Mouse (Mus musculus) liver, adult 2 months (tissue): Measurements from ENCODE around the gene Chmp2b. TPM values are rescaled to one million over a fixed set of nuclear protein-coding genes. Genes with fewer than 3 reads are reported as not detected.

Experiments used
- DNase-seq: peaks from one replicate; pipeline ENCODE4 v3.0.0-alpha.2; 2011; ENCODE audit warnings: low read depth, low spot score; ENCODE audit errors: extremely low read depth
- H3K27ac ChIP-seq: fragments of 200-500 bp; replicated peaks from 2 replicates; pipeline ENCODE4 v1.5.1; 2012; ENCODE audit warnings: low read depth, mild to moderate bottlenecking, control low read depth, inconsistent platforms, low read length; ENCODE audit not compliant: insufficient read depth
- H3K27me3 ChIP-seq: fragments of 200-500 bp; 2 replicates; pipeline ENCODE4 v1.6.1; 2012; ENCODE audit warnings: mild to moderate bottlenecking, moderate library complexity, low read length, inconsistent platforms; ENCODE audit not compliant: control insufficient read depth, insufficient read depth
- H3K36me3 ChIP-seq: fragments of 200-500 bp; 2 replicates; pipeline ENCODE4 v1.6.1; 2012; ENCODE audit warnings: low read length, inconsistent platforms; ENCODE audit not compliant: control insufficient read depth, insufficient read depth
- H3K4me1 ChIP-seq: fragments of 200-500 bp; 2 replicates; pipeline ENCODE4 v1.6.1; 2011; ENCODE audit warnings: low read length; ENCODE audit not compliant: control insufficient read depth, insufficient read depth
- H3K4me3 ChIP-seq: fragments of 200-500 bp; 2 replicates; pipeline ENCODE4 v1.5.1; 2011; ENCODE audit warnings: low read depth, mild to moderate bottlenecking, control low read depth, low read length, moderate library complexity; ENCODE audit not compliant: insufficient read depth
- H3K79me2 ChIP-seq: fragments of 200-500 bp; 2 replicates; pipeline ENCODE4 v1.6.1; 2012; ENCODE audit warnings: inconsistent platforms, mild to moderate bottlenecking, low read length, moderate library complexity; ENCODE audit not compliant: control insufficient read depth, insufficient read depth
- H3K9ac ChIP-seq: fragments of 200-500 bp; 2 replicates; pipeline ENCODE4 v1.6.1; 2012; ENCODE audit warnings: low read depth, mild to moderate bottlenecking, control low read depth, inconsistent platforms, low read length
- CTCF ChIP-seq: fragments of 200-500 bp; IDR thresholded peaks from 2 replicates; pipeline ENCODE4 v1.5.1; 2011; ENCODE audit warnings: low read depth, low read length, control low read depth
- POLR2A ChIP-seq: fragments of 200-500 bp; IDR thresholded peaks from 2 replicates; pipeline ENCODE4 v1.6.1; 2011; ENCODE audit warnings: low read length, control low read depth; ENCODE audit not compliant: insufficient read depth; ENCODE audit errors: extremely low read depth
- WGBS: fragments of 180-500 bp; shearing (Covaris S2); methylation state at CpG from one replicate; pipeline ENCODE4 v1.1.7; 2018; 5-methylcytosine and 5-hydroxymethylcytosine counted together
- polyA plus RNA-seq: library from polyadenylated mRNA; depleted of rRNA; stranded (reverse); fragments of >200 nt; gene quantifications from 2 replicates; pipeline ENCODE4 v1.2.3, GENCODE M21; 2012
- total RNA-seq: library from RNA; depleted of rRNA; stranded (reverse); fragments of >200 nt; gene quantifications from 2 replicates; pipeline ENCODE4 v1.2.3, GENCODE M21; 2014

Gene Chmp2b
- total and polyA plus RNA-seq, 2 experiments: 8.5 to 20.6 TPM

DNA sequence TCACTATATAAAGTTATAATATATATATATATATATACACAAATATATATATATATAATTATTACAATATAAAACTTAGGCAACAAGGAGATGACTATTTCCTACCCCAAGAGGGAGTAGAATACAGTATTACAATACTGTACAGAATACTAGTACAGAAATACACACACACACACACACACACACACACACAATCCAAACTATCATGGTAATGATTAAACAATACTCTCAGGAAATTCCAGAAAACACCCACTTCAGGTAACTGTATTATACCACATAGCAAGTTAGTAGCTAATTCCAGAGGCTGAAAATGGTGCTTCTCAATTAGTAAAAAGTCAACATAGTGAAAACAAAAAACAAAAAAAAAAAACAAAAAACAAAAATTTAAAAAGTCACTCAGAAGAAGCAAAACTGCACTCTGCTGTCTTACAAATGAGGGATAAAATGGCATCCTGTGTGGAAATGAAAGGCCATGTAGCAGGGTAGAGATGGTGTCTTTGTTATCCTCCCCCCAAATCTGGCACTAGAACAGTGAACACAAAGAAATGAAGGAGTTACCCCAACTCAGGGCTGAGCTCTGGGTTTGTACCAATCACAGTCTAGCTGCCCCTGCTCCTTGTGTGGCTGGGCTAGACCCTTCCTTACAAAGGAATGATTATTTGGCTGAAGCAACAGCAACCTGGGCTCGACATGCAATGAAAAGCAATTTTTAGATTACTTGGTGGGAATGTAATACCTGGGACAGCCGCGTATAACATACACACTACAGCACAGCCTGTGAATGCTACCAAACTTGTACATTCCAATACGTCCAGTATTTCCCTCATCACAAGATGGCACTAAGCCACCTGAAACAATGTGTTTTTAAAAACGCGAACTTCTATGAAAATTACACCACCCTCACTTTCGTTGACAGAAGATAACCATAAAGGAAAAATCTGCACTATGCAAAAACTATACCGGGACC lies 1.2 kb downstream of the Chmp2b start:
- no peak for TF ChIP-seq CTCF
- no peak for TF ChIP-seq POLR2A
- DNase-seq: peak; percentile 29
- Histone ChIP-seq H3K27ac (no peak overlapping the region), H3K4me1 (peaks cover 8% of the 10 kb centered on the region), H3K79me2 (peaks cover 25% of the 10 kb centered on the region), H3K4me3 (peak overlapping the region; percentile 87), H3K36me3 (no peaks in the 10 kb centered on the region), H3K27me3 (no peaks in the 10 kb centered on the region), H3K9ac (peak overlapping the region; percentile 12; the same call in 1 of the 2 replicates)
- WGBS: 5% methylated on average over 8 of the region's 8 CpGs

GRCm38 (mm10) chr16:65559591-65559990 lies 2.9 kb downstream of the Chmp2b start:
- H3K4me3 ChIP-seq: no peak overlapping the region
- WGBS: 23% methylated on average over 2 of the region's 2 CpGs
- H3K79me2 ChIP-seq: peaks cover 30% of the 10 kb centered on the region
- no peaks in the 10 kb centered on the region for H3K27me3 ChIP-seq
- TF ChIP-seq CTCF: no peak
- TF ChIP-seq POLR2A: no peak
- H3K27ac ChIP-seq: no peak overlapping the region
- H3K9ac ChIP-seq: no peak overlapping the region
- no peaks in the 10 kb centered on the region for H3K36me3 ChIP-seq
- peak; percentile 56 for DNase-seq
- peaks cover 8% of the 10 kb centered on the region for H3K4me1 ChIP-seq

DNA sequence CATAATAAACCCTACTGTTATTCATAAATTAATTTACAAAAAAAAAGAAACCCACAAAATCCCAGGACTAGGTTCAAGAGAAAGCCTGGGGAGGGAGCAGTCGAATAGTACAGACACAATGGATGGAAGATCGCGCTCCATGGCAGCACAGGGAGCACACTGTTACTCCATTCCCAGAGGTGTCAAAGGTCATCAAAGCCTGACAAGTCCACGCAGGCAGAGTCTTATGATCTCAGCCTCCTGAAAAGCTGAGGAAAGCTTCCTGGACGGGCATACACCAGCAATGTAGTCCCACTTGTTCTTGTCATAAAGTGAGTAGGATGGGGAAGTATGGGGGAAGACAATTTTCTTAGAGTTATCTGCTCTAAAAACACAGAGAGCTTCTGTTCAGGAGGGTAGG lies 5.2 kb downstream of the Chmp2b start:
- H3K9ac ChIP-seq: no peak overlapping the region
- H3K79me2 ChIP-seq: peaks cover 35% of the 10 kb centered on the region
- H3K36me3 ChIP-seq: no peaks in the 10 kb centered on the region
- H3K4me1 ChIP-seq: peaks cover 8% of the 10 kb centered on the region
- no peak overlapping the region for H3K4me3 ChIP-seq
- peak; percentile 43 for DNase-seq
- H3K27me3 ChIP-seq: no peaks in the 10 kb centered on the region
- no peak overlapping the region for H3K27ac ChIP-seq
- WGBS: 55% methylated on average over 5 of the region's 5 CpGs
- TF ChIP-seq CTCF: no peak
- no peak for TF ChIP-seq POLR2A

- Histone ChIP-seq H3K27ac (no peak overlapping the region), H3K36me3 (peaks cover 6% of the 10 kb centered on the region; the same call in 1 of the 2 replicates), H3K4me1 (peaks cover 2% of the 10 kb centered on the region; the same call in 1 of the 2 replicates), H3K79me2 (peaks cover 26% of the 10 kb centered on the region), H3K27me3 (no peaks in the 10 kb centered on the region), H3K4me3 (no peak overlapping the region), H3K9ac (no peak overlapping the region)
- no peak for DNase-seq
- TF ChIP-seq CTCF (no peak), POLR2A (no peak)
- 77% methylated on average over 5 of the region's 5 CpGs for WGBS
Measured at GRCm38 (mm10) chr16:65554267-65554666, 8.3 kb downstream of the Chmp2b start.

DNA sequence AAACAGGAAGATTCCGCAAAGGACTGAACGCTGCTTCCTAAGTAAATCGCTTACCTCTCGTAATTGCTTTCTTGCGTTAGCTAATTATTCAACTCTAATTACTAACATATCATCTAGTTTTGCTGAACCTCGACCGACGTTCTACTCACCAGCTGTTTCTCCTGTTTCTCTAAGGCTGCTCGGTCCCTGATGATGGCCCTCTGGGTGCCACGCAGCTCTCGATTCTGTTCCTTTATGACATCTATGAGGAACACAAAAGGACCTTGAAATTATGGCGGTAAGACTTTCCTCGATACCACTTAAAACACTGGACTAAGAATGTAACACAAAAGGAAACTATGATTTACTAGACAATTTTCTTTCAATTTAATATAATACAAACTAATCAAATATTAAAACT lies 11.7 kb downstream of the Chmp2b start:
- Histone ChIP-seq H3K27me3 (no peaks in the 10 kb centered on the region), H3K4me1 (no peaks in the 10 kb centered on the region), H3K27ac (no peak overlapping the region), H3K79me2 (peaks cover 12% of the 10 kb centered on the region; the same call in 1 of the 2 replicates), H3K9ac (no peak overlapping the region), H3K36me3 (peaks cover 23% of the 10 kb centered on the region), H3K4me3 (no peak overlapping the region)
- TF ChIP-seq CTCF: no peak
- TF ChIP-seq POLR2A: no peak
- 97% methylated on average over 13 of the region's 13 CpGs for WGBS
- DNase-seq: no peak

- Histone ChIP-seq H3K27me3 (no peaks in the 10 kb centered on the region), H3K4me3 (no peak overlapping the region), H3K9ac (no peak overlapping the region), H3K79me2 (peaks cover 3% of the 10 kb centered on the region; the same call in 1 of the 2 replicates), H3K27ac (no peak overlapping the region), H3K36me3 (peaks cover 35% of the 10 kb centered on the region), H3K4me1 (no peaks in the 10 kb centered on the region)
- TF ChIP-seq POLR2A (no peak), CTCF (no peak)
- DNase-seq: no peak
- WGBS: 86% methylated on average over 7 of the region's 7 CpGs
Measured at GRCm38 (mm10) chr16:65548960-65549359, 13.6 kb downstream of the Chmp2b start.
